Mouse (Mus musculus) intestine, postnatal 0 days (tissue): ENCODE measurements at regions not wholly inside any gene's neighbourhood (a gene's known extent, or its start where the extent isn't known, plus 50 kb on each side); places are given as distances from the start of the nearest gene placed in this dataset.
A peak's percentile ranks its signal among the peaks of the same experiment; 100 is the strongest.

Source experiments
- ATAC-seq: fragments of 200-750 bp; cut with Nextera tagmentation; 2 replicates; pipeline ENCODE4 v1.8.0; 2017; ENCODE audit warnings: mild to moderate bottlenecking, moderate TSS enrichment, moderate library complexity
- H3K27ac ChIP-seq: fragments of 300-500 bp; sonication (generic); 2 replicates; pipeline ENCODE4 v1.5.1; 2014; ENCODE audit warnings: mild to moderate bottlenecking, low read depth, low read length, moderate library complexity
- H3K27me3 ChIP-seq: fragments of 300-500 bp; sonication (generic); replicated peaks from 2 replicates; pipeline ENCODE4 v1.6.1; 2014; ENCODE audit warnings: low read length, mixed read lengths; ENCODE audit not compliant: control insufficient read depth, insufficient read depth
- H3K36me3 ChIP-seq: fragments of 300-500 bp; sonication (generic); 2 replicates; pipeline ENCODE4 v1.6.1; 2014; ENCODE audit warnings: mild to moderate bottlenecking, moderate library complexity; ENCODE audit not compliant: control insufficient read depth, insufficient read depth
- H3K4me1 ChIP-seq: fragments of 300-500 bp; sonication (generic); replicated peaks from 2 replicates; pipeline ENCODE4 v1.6.1; 2014; ENCODE audit warnings: antibody characterized with exemption, low read length, mixed read lengths; ENCODE audit not compliant: control insufficient read depth, insufficient read depth
- H3K4me2 ChIP-seq: fragments of 300-500 bp; sonication (generic); replicated peaks from 2 replicates; pipeline ENCODE4 v1.6.1; 2014; ENCODE audit warnings: low read depth, mild to moderate bottlenecking, moderate library complexity
- H3K4me3 ChIP-seq: fragments of 300-500 bp; sonication (generic); 2 replicates; pipeline ENCODE4 v1.5.1; 2014; ENCODE audit warnings: low read depth, low read length
- H3K9ac ChIP-seq: fragments of 300-500 bp; sonication (generic); 2 replicates; pipeline ENCODE4 v1.6.1; 2014; ENCODE audit warnings: mild to moderate bottlenecking, low read depth, low read length
- H3K9me3 ChIP-seq: fragments of 300-500 bp; sonication (generic); 2 replicates; pipeline ENCODE4 v1.6.1; 2016; ENCODE audit warnings: mixed run types; ENCODE audit not compliant: control insufficient read depth
- CTCF ChIP-seq: sonication (generic); IDR thresholded peaks from 2 replicates; pipeline ENCODE4 v1.5.1; 2016; ENCODE audit warnings: low read depth, mild to moderate bottlenecking, control low read depth, antibody characterized with exemption, moderate library complexity
- WGBS: fragments of 180-500 bp; shearing (Covaris S2); extraction: QIAGEN DNeasy Blood & Tissue Kit; methylation state at CpG from one replicate; pipeline ENCODE4 v1.1.7; 2014; 5-methylcytosine and 5-hydroxymethylcytosine counted together

- no peaks in the 10 kb centered on the region for H3K4me1 ChIP-seq
- no peaks in the 10 kb centered on the region for H3K9me3 ChIP-seq
- ATAC-seq: no peak
- H3K27ac ChIP-seq: no peak overlapping the region
- TF ChIP-seq CTCF: no peak
- H3K27me3 ChIP-seq: no peaks in the 10 kb centered on the region
- no peak overlapping the region for H3K9ac ChIP-seq
- WGBS: 87% methylated on average over 9 of the region's 9 CpGs
- H3K36me3 ChIP-seq: no peaks in the 10 kb centered on the region
- no peak overlapping the region for H3K4me3 ChIP-seq
- H3K4me2 ChIP-seq: no peak overlapping the region
These were observed 486.4 kb upstream of the Pbx1 start for GRCm38 (mm10) chr1:168918331-168919076.

- Histone ChIP-seq H3K9ac (no peak overlapping the region), H3K36me3 (no peaks in the 10 kb centered on the region), H3K4me2 (no peak overlapping the region), H3K9me3 (no peaks in the 10 kb centered on the region), H3K27ac (no peak overlapping the region), H3K4me1 (no peaks in the 10 kb centered on the region), H3K4me3 (no peak overlapping the region), H3K27me3 (no peaks in the 10 kb centered on the region)
- ATAC-seq: no peak
- no peak for TF ChIP-seq CTCF
- 72% methylated on average over 4 of the region's 4 CpGs for WGBS
These were observed 476.7 kb upstream of the Pbx1 start for GRCm38 (mm10) chr1:168908684-168909175.

- H3K4me1 ChIP-seq: no peaks in the 10 kb centered on the region
- no peak overlapping the region for H3K27ac ChIP-seq
- ATAC-seq: no peak
- WGBS: 94% methylated on average over 6 of the region's 6 CpGs
- no peak overlapping the region for H3K9ac ChIP-seq
- TF ChIP-seq CTCF: no peak
- H3K36me3 ChIP-seq: no peaks in the 10 kb centered on the region
- no peaks in the 10 kb centered on the region for H3K9me3 ChIP-seq
- H3K27me3 ChIP-seq: no peaks in the 10 kb centered on the region
- no peak overlapping the region for H3K4me2 ChIP-seq
- H3K4me3 ChIP-seq: no peak overlapping the region
These were observed 476.1 kb upstream of the Pbx1 start for GRCm38 (mm10) chr1:168908192-168908591.

- H3K4me3 ChIP-seq: no peak overlapping the region
- no peak for TF ChIP-seq CTCF
- H3K9me3 ChIP-seq: no peaks in the 10 kb centered on the region
- 50% methylated on average over 2 of the region's 2 CpGs for WGBS
- H3K27ac ChIP-seq: no peak overlapping the region
- ATAC-seq: peak; percentile 91
- no peaks in the 10 kb centered on the region for H3K27me3 ChIP-seq
- no peak overlapping the region for H3K4me2 ChIP-seq
- no peak overlapping the region for H3K9ac ChIP-seq
- no peaks in the 10 kb centered on the region for H3K4me1 ChIP-seq
- no peaks in the 10 kb centered on the region for H3K36me3 ChIP-seq
These were observed 466.4 kb upstream of the Pbx1 start for GRCm38 (mm10) chr1:168898483-168898882.

GRCm38 (mm10) chr1:168861577-168861976, 429.5 kb upstream of the Pbx1 start:
- 37% methylated on average over 3 of the region's 3 CpGs for WGBS
- no peak overlapping the region for H3K4me2 ChIP-seq
- H3K27ac ChIP-seq: no peak overlapping the region
- no peaks in the 10 kb centered on the region for H3K4me1 ChIP-seq
- no peak overlapping the region for H3K4me3 ChIP-seq
- no peak for ATAC-seq
- H3K9me3 ChIP-seq: no peaks in the 10 kb centered on the region
- no peaks in the 10 kb centered on the region for H3K36me3 ChIP-seq
- no peak overlapping the region for H3K9ac ChIP-seq
- H3K27me3 ChIP-seq: no peaks in the 10 kb centered on the region
- TF ChIP-seq CTCF: no peak

GRCm38 (mm10) chr1:168823184-168823583, 391.1 kb upstream of the Pbx1 start:
- H3K27ac ChIP-seq: no peak overlapping the region
- H3K36me3 ChIP-seq: no peaks in the 10 kb centered on the region
- no peak for TF ChIP-seq CTCF
- H3K4me3 ChIP-seq: no peak overlapping the region
- no peaks in the 10 kb centered on the region for H3K9me3 ChIP-seq
- ATAC-seq: no peak
- no peaks in the 10 kb centered on the region for H3K4me1 ChIP-seq
- H3K9ac ChIP-seq: no peak overlapping the region
- H3K4me2 ChIP-seq: no peak overlapping the region
- no peaks in the 10 kb centered on the region for H3K27me3 ChIP-seq
- WGBS: 62% methylated on average over 3 of the region's 3 CpGs
